Mouse (Mus musculus) left cerebral cortex, adult 9 months (tissue): ENCODE data around the gene Ugp2.
"Not testable (repeated sequence)": the region's sequence is repeated elsewhere in the genome, so short reads cannot be mapped to it uniquely, and the experiment has no call there.

Source experiments
- DNase-seq, 2 experiments: peaks; one replicate each; pipeline ENCODE4 v3.0.0; 2022; ENCODE audit warnings: low spot score in 2 of 2

Ugp2 gene

GRCm38 (mm10) chr11:21332639-21333295 is 38.2 kb downstream of the Ugp2 start:
- no peak for DNase-seq

GRCm38 (mm10) chr11:21328141-21328540 is 42.9 kb downstream of the Ugp2 start:
- no peak for DNase-seq

GRCm38 (mm10) chr11:21327486-21327885 is 43.5 kb downstream of the Ugp2 start:
- no peak for DNase-seq

GRCm38 (mm10) chr11:21326770-21327169 is 44.2 kb downstream of the Ugp2 start:
- DNase-seq = no peak

GRCm38 (mm10) chr11:21325781-21326180 is 45.2 kb downstream of the Ugp2 start:
- DNase-seq = no peak

- DNase-seq = no peak
Measured at GRCm38 (mm10) chr11:21322349-21322748, 48.7 kb downstream of the Ugp2 start.

GRCm38 (mm10) chr11:21321577-21321976 is 49.4 kb downstream of the Ugp2 start:
- no peak for DNase-seq

- DNase-seq = no peak
Measured at GRCm38 (mm10) chr11:21313922-21314657, 56.9 kb downstream of the Ugp2 start.

GRCm38 (mm10) chr11:21309516-21309915 is 61.5 kb downstream of the Ugp2 start:
- no peak for DNase-seq

GRCm38 (mm10) chr11:21308119-21308518 is 62.9 kb downstream of the Ugp2 start:
- DNase-seq = no peak

- DNase-seq = no peak
Measured at GRCm38 (mm10) chr11:21307078-21307668, 63.8 kb downstream of the Ugp2 start.

- no peak for DNase-seq
Measured at GRCm38 (mm10) chr11:21303619-21304018, 67.4 kb downstream of the Ugp2 start.

- no peak for DNase-seq
Measured at GRCm38 (mm10) chr11:21295486-21295885, 75.5 kb downstream of the Ugp2 start.

GRCm38 (mm10) chr11:21288153-21288552 is 82.8 kb downstream of the Ugp2 start:
- not testable (repeated sequence) for DNase-seq

- no peak for DNase-seq
Measured at GRCm38 (mm10) chr11:21286391-21286790, 84.6 kb downstream of the Ugp2 start.

- no peak for DNase-seq
Measured at GRCm38 (mm10) chr11:21276151-21276550, 94.8 kb downstream of the Ugp2 start.
